Mouse (Mus musculus) liver, embryonic 14.5 days (tissue): ENCODE data around the gene Slamf9.

Source experiments
- CTCF ChIP-seq: IDR thresholded peaks from 2 replicates; pipeline ENCODE4 v1.5.1; 2016; ENCODE audit warnings: antibody characterized with exemption, low read depth, control low read depth
- EP300 ChIP-seq: IDR thresholded peaks from 2 replicates; pipeline ENCODE4 v1.6.1; 2016; ENCODE audit warnings: antibody characterized with exemption, low read depth

DNA sequence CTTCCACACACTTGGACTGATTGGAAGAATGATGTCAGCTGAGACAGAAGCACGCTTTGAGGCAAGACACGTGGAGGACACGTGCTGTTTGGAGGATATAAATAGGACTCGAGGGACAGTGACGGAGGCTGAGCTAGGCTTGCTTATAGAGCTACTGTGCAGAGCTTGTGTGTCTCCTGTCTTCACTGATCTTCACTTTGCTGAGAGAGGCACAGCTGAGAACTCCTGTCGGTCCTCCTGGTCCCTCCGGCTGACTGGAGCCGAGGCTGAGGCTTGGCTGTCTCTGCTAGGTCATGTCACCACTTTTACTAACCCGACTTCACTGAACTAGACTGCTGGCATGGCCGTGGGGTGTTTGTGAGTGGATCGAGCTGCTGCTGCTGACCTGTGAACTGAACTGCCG, 48.5 kb downstream of the Slamf9 start:
- TF ChIP-seq CTCF (no peak), EP300 (no peak)
